Comparison of ENCODE assay signal across 22 mouse cellular contexts in the genomic region with DNA sequence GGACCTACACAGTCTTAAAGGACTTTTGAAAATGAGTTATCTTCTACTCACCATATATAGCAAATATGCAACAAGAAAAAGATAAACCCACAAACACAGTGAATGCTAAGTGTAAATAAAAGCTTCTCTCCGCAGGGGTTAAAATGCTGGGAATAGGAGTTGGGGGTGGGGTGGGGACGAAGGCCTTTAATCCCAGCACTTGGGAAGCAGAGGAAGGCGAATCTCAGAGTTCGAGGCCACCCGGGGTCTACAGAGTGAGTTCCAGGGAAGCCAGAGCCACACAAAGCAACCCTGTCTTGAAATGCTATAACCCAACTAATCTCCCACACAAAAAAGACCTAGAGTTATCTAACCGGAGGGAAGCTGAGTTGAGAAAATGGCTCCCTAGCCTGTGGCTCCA. TPM values are rescaled to one million over a fixed set of nuclear protein-coding genes. Genes with fewer than 3 reads are reported as not detected.
"Had no signal": no experiment of that assay in that cellular context is flagged by ENCODE, and none has a peak within 500 bp of the region (broad histone marks: within the 10 kb centered on the region; RNA-seq: fewer than 3 reads in every experiment).

No protein-coding gene starts in this region.

- DNase-seq: gastrocnemius, adult 2 months; gastrocnemius, postnatal 10 days; gastrocnemius, postnatal 25 days; heart, adult 2 months; heart, postnatal 10 days; kidney, adult 18-20 months; kidney, adult 8-10 months; kidney, postnatal 10 days; kidney, postnatal 4 days had no signal

- H3K9ac ChIP-seq: heart, embryonic 12.5 days; hindbrain, embryonic 12.5 days; hindbrain, embryonic 14.5 days; limb, embryonic 12.5 days; liver, embryonic 12.5 days had no signal

- H3K36me3 ChIP-seq: heart, embryonic 12.5 days; hindbrain, embryonic 10.5 days; hindbrain, embryonic 12.5 days; limb, embryonic 10.5 days; limb, embryonic 12.5 days; liver, embryonic 12.5 days had no signal

- H3K9me3 ChIP-seq: heart, embryonic 12.5 days; hindbrain, embryonic 10.5 days; hindbrain, embryonic 12.5 days; limb, embryonic 10.5 days; limb, embryonic 12.5 days; liver, embryonic 12.5 days had no signal

- ATAC-seq: hindbrain, embryonic 16.5 days; inflammation-experienced regulatory T-cells, adult 6 months; intestine, embryonic 16.5 days; liver, embryonic 12.5 days had no signal

- H3K4me1 ChIP-seq: hindbrain, embryonic 12.5 days; limb, embryonic 10.5 days; limb, embryonic 12.5 days; liver, embryonic 12.5 days had no signal

- H3K4me3 ChIP-seq: gastrocnemius, adult 2 months; heart, adult 2 months; heart, embryonic 12.5 days; hindbrain, embryonic 10.5 days; hindbrain, embryonic 12.5 days; layer of hippocampus, adult 2 months; left cerebral cortex, adult 2 months; limb, embryonic 10.5 days; limb, embryonic 12.5 days; liver, embryonic 12.5 days had no signal

- H3K4me2 ChIP-seq: heart, embryonic 12.5 days; hindbrain, embryonic 12.5 days; hindbrain, embryonic 14.5 days; limb, embryonic 12.5 days; liver, embryonic 12.5 days had no signal

- H3K27ac ChIP-seq: gastrocnemius, adult 2 months; heart, adult 2 months; hindbrain, embryonic 10.5 days; hindbrain, embryonic 12.5 days; hindbrain, embryonic 14.5 days; layer of hippocampus, adult 2 months; left cerebral cortex, adult 2 months; limb, embryonic 10.5 days; limb, embryonic 12.5 days; liver, embryonic 12.5 days had no signal

- H3K27me3 ChIP-seq: heart, embryonic 12.5 days; hindbrain, embryonic 12.5 days; limb, embryonic 12.5 days had no signal

RNA-seq across cellular contexts. Expression of a gene that starts 46.9 kb away (rescaled TPM):
- total RNA-seq: gastrocnemius, adult 2 months; gastrocnemius, postnatal 4 days had no signal
